Mouse (Mus musculus) cerebellum, adult 2 months (tissue): ENCODE data around the gene Nme3.

ENCODE experiments used
- CTCF ChIP-seq: fragments of 200-500 bp; IDR thresholded peaks from 2 replicates; pipeline ENCODE4 v1.5.1; 2011; ENCODE audit warnings: low read depth, mild to moderate bottlenecking, control low read depth, low read length, moderate library complexity, borderline replicate concordance; ENCODE audit not compliant: insufficient read depth
- POLR2A ChIP-seq: fragments of 200-500 bp; IDR thresholded peaks from 2 replicates; pipeline ENCODE4 v1.6.1; 2011; ENCODE audit warnings: low read length, control low read depth, borderline replicate concordance; ENCODE audit not compliant: insufficient read depth

GRCm38 (mm10) chr17:24902671-24903474 lies 6.6 kb downstream of the Nme3 start:
- peak; percentile 28; the same call in 1 of the 2 replicates for TF ChIP-seq CTCF
- no peak for TF ChIP-seq POLR2A
